Mouse (Mus musculus) megakaryocyte progenitor cell, adult 5-6 weeks (primary cell): Measurements from ENCODE around the gene Sfi1. TPM values are rescaled to one million over a fixed set of nuclear protein-coding genes. Genes with fewer than 3 reads are reported as not detected.
"Not testable (repeated sequence)": the region's sequence is repeated elsewhere in the genome, so short reads cannot be mapped to it uniquely, and the experiment has no call there.

Experiments
- ATAC-seq: replicated peaks from 2 replicates; pipeline ENCODE4 v1.8.0; 2016; ENCODE audit warnings: mild to moderate bottlenecking, moderate TSS enrichment, inconsistent platforms; ENCODE audit not compliant: poor library complexity
- total RNA-seq, 2 experiments: library from RNA; stranded (forward) in 1 of 2; stranded (reverse) in 1 of 2; fragments of 157-497, 149-512 nt in 1 of 2; fragments of 200-1000 nt in 1 of 2; gene quantifications; 2 replicates each; pipeline versions ENCODE4 v1.2.3 to v1.2.4; 2015 to 2017

Sfi1 gene
- total RNA-seq, 2 experiments from 2014 or later, result 5.2 to 6.2 TPM

DNA sequence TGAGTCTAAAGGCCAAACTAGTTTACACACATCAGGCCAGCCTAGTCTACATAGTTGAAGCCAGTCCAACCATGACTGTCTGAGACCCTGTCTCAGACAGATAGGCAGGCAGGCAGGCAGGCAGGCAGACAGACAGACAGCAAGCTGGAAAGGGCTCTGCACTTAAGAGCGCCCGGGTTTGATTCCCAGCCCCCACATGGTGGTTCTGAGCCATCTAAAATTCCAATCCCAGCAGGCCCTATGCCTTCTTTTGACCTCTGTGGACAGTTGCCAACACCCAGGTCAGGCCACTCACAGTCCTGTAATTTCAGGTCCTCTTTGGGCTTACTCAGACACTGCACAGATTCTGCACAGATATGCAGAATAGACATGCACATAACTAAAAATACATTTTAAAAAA, 46.5 kb downstream of the Sfi1 start:
- ATAC-seq, result not testable (repeated sequence)

DNA sequence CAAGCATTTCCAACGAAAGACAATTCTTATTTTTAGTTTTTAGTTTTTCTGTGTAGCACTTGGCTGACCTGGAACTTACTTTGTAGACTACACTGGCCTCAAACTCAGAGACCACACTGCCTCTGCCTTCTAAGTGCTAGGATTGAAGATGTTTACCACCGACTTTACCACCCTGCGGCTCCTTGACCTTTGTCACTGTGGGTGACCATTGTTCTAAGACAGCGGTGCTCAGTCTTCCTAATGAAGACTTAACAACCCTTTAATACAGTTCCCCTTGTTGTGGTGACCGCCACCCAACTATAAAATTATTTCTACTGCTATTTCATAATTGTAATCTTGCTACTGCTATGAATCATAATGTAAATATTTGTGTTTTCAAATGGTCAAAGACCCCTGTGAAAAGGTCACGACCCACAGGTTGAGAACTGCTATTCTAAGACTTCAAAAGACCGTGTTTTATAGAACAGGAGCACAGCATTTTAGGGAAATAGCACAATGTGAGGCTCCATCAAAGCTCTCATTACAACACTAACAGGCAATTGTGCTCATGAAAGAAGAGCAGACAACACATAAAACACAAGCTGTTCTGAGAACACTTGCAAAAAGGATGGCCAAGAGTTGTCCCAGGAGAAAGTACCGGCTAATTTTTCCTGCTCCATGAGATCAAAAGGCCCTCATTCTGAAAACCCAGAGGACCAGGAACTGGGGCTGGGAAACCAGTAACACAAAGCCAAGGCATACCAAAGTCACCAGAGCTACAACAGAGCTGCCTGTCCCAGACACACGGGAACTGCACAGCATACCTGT, 47.7 kb downstream of the Sfi1 start:
- not testable (repeated sequence) for ATAC-seq

DNA sequence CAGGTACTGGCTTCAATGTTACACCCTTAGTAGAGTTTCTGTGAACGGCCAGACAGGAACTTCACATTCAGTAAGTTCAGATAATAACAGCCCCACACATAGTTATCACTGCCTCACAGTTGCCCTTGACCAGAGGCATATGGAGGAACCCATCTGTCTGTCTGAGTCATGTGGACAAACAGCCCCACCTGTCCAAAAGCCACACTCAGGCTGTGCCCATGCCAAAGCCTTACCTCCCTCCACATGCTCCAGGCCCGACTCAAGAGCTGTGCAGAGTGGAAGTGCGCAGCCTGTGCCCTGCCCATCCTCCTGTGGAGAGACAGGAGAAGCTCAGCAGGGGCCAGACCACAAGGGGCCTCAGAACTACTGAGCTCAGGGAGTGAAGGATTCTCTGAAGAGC, 49.3 kb downstream of the Sfi1 start:
- peak; percentile 6 for ATAC-seq

DNA sequence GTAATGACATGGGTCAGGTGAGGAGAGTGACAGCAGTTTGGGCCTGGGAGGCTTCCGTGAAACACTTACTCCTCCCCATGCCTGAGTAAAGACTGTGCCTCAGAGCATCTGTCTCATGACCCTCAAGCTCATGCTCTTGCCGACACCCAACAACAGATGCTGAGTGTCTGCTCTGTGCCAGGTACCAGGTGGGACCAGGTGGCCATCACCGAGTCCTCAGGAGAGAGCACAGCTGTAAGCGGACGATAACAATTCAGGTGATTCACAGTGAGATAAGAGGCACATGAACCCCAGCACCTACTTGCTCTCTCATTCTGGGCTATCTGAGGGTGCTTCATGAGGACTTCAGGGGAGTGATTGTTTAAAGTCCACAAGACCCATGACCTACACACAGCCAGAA, 50.9 kb downstream of the Sfi1 start:
- ATAC-seq, result peak; percentile 13

DNA sequence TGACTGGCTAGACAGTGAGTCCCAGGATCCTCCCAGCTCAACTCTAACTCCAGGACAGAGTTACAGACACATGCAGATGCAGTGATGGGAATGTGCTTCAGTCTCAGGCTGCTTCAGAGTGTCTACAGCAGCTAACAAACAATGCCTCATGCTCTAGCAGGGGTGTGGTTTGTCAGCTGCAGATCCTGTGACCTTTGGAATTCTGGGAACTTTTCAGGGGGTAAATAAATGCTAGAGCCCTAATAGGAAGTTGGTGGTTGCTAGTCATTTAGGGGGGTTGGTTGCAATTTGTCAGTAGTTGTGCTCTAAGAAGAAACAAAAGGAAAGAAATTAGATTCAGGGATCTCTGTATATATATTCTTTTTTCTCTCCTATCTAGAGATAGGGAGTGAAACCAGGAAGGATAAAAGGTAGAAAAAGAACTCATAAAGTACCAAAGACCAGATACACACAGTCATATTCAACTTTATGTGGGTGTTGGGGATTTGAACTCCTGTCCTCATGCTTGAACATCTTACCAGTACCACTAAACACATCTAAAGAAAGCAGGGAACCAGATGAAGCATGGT, 52.2 kb downstream of the Sfi1 start:
- ATAC-seq, result not testable (repeated sequence)

- ATAC-seq, result not testable (repeated sequence)
These were observed 54.9 kb downstream of the Sfi1 start for GRCm38 (mm10) chr11:3138323-3138722.

- ATAC-seq, result peak; percentile 1; the same call in 1 of the 2 replicates
These were observed 56.0 kb downstream of the Sfi1 start for GRCm38 (mm10) chr11:3137279-3137678.

DNA sequence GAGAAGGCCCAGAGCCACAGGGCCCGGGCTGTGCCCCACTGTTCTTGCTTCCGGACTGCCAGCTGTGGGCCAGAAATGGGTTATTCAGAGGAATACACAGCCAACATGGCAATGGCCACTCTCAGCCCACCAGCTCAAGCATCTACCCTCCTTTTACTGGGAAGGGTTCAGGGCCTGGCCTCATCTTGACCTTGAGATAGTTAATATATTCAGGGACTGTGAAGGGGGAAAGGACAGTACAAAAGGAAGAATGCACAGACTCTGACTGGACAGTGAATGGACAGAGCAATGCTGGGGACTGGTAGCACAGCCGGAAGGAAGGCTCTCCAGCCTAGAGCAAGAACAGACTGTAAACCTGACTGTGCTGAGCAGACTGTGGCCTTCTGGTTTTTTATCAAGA, 57.3 kb downstream of the Sfi1 start:
- not testable (repeated sequence) for ATAC-seq

DNA sequence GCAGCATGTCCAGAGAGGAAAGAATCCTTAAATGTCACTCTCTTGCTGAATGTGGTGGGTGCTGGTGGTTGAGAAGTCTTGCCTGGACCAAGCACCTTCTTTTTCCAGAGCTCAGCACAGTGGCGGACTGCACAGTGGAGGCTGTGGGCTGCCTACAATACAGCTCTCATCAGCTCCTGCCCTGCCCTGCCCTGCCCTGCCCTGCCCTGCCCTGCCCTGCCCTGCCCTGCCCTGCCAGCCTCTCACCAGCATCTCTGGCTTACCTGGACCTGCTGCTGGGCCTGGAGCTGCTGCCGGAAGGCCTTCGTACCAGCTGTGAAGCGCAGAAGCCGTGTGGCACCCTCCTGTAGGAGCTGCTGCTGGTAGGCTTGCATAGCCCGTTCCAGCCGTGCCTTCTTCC, 57.9 kb downstream of the Sfi1 start:
- not testable (repeated sequence) for ATAC-seq

GRCm38 (mm10) chr11:3133360-3133759, 59.9 kb downstream of the Sfi1 start:
- peak; percentile 20 for ATAC-seq

GRCm38 (mm10) chr11:3132957-3133356, 60.3 kb downstream of the Sfi1 start:
- ATAC-seq, result peak; percentile 21

GRCm38 (mm10) chr11:3132001-3132400, 61.3 kb downstream of the Sfi1 start:
- peak; percentile 5; the same call in 1 of the 2 replicates for ATAC-seq

- not testable (repeated sequence) for ATAC-seq
These were observed 63.4 kb downstream of the Sfi1 start for GRCm38 (mm10) chr11:3129852-3130251.

DNA sequence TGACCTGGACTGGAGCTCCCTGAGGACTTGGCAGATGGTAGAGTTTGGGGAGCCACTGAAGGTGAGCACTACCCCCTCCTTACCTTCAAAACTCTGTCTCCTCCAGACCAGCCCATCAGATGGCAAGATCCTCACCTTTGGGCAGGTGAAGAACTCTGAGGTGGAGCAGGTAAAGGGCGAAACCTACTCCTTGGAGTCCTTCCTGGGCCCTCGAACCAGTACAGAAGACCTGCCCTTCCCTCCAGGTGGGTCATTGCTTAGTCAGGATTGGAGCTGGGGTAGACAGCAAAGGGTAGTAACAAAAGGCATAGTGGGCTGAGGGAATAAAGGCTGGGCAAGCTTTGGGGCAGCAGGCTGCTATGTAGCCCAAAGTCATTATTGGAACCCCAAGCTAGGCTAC, 64.0 kb downstream of the Sfi1 start:
- not testable (repeated sequence) for ATAC-seq

DNA sequence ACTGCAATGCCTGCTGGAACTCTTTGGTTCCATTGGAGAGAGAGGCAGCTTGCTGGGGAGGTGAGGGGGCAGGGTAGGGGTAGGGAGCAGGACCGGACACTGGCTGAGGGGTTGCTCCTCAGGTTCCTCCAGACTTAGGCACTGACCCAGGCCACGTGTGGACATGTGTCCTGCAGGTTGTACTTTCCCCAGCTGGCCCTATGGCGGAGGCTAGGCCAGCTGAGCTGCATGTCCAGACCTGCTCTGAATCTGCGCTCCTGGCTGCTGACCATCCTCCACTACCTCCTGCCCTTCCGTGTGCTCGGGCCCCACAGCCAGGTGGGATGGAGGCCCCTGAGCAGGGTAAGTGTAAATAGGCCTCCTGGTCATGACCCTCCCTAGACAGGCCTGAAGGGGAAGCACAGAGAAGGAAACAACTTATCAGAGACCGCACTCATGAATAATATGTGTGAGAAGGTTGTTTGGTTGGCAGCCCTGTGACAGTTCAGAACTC, 65.9 kb downstream of the Sfi1 start:
- ATAC-seq, result peak; percentile 1

DNA sequence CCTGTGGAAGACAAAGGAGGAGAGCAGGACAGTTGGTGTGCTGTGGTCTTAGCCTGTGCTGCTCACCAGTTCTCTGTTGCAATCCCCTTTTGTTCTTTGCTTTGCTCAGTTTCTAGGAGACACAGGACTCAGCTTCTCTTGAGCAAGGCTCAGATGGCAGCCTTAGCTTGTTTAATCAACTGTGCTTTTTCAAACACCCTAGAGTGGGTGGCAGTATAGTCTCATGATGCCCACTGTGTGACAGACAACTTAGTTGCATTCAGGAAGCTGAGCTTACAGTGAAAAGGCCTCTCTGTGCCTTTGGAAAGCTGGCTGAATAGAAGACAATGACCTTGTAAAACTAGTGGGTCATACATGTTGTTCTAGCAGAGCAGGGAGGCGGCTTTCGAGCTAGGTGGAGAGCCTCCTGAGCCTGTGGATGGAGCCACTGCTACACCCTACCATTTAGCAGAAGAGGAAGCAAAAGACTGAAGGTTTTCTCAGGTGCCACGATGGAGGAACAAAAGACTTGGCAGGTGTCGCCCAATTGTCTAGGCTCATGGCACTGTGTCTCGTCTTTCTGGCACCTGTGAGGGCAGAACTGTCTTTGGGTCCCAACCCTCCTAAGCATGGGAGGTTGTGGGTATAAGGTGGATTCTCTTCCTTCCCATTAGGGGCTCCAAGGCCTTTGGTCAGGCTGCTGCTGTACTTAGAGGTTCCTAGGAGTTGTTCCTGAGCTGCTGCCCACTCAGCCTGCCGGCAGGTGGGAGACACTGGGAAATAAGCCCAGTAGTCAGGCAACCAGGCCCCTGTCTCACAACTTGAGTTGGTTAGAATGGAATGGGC, 66.6 kb downstream of the Sfi1 start:
- ATAC-seq, result peak; percentile 2

DNA sequence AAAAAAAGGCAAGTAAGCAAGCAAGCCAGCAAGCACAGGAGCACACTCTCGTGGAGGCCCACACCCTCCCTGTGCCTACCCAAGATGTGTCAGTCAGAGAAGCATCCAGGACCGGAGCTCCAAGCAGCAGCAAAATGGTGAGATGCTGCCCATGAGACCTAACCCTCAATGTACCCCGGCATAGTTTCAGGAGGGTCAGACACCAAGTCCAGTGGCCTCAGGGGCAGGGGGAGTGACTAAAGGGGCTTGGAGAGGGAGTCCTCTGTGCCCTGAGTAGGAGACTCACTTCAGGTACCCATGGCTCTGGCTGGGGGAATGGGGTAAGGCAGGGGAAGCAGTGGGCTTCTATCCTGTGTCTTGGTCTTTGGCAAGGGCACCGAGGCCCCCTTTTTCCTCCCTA, 67.3 kb downstream of the Sfi1 start:
- ATAC-seq, result 0 out of 2 replicates have a peak, but pooled peaks have one; percentile 0

DNA sequence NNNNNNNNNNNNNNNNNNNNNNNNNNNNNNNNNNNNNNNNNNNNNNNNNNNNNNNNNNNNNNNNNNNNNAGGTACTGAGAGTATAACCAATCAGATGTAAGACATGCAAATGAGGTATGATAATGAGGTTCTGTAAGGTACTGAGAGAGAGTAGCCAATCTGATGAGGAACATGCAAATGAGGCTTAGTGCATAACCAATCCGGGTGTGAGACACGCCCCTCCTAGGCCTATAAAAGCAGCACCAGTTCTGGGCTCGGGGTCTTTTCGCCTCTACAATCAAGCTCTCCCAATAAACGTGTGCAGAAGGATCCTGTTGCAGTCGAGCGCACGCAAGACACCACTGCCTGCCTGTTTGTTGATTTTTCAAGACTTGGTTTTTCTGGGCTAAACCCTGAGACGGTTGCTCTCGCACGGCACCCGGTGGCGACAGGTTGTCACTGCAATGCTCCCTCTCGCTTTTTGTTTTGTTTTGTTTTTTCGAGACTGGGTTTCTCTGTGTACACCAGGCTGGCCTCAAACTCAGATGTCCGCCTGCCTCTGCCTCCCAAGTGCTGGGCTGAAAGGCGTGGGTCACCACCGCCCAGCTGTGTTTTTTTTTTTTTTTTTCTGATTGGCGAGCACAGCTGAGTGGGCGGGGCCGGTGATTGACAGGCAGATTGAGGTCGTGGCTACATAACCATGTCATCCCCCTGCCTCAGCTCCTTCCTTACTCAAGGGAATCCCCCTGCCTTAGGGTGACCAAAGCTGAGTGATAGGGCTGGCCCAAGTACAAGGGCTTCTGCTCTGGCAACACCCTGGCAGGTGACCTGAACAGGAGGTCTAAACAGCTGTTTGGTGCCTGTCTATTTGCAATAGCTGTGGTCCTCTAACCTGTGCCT, 68.1 kb downstream of the Sfi1 start:
- not testable (repeated sequence) for ATAC-seq

GRCm38 (mm10) chr11:3114403-3114802, 78.9 kb downstream of the Sfi1 start:
- peak; percentile 50; the same call in 1 of the 2 replicates for ATAC-seq

GRCm38 (mm10) chr11:3106154-3106553, 87.1 kb downstream of the Sfi1 start:
- ATAC-seq, result no peak
